Mouse (Mus musculus) forelimb bud, embryonic 11.5 days (tissue): ENCODE data around the gene Mospd3.

Source experiments
- DNase-seq: peaks from one replicate; pipeline ENCODE4 v3.0.0-alpha.2; 2012; ENCODE audit warnings: low read depth, low spot score

Mospd3 gene

DNA sequence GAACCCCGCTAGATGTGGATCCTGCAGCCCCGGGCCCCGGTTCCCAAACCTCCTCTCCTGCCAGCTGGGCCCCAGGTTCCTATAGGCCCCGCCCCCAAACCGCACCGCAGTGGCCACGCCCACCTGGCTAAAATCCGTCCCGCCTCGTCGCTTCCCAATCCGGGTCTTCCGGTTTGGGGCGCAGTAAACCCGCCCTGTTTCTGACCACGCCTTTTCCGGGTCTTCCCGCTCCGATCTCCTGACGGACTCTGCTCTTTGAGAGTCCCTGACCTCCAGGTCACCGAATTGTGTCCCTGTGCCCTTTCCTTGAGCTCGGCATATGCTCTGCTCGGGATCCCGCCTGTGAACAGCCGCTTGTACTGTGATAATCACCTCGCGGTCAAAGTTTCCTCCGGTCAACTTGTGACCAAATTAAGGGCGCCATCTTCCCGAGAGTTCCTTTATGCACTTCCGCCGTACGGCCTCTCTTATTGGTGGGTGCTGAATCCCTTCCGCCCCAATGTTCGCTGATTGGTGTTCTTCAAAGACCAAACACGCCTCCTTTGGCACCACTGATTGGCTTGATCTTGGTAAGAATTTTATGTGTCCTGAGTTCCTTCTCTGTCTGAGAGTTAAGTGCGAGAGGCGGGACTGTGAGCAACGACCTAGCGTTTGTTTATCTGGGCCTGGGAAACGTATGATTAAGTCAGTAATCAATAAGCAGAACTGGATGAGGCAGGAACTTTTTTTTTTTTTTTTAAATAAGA, at the start of gene Mospd3:
Gene Mospd3, minus strand, starts transcription at position 440 of the 746 bp plus-strand sequence.
- DNase-seq, result peak; percentile 98

DNA sequence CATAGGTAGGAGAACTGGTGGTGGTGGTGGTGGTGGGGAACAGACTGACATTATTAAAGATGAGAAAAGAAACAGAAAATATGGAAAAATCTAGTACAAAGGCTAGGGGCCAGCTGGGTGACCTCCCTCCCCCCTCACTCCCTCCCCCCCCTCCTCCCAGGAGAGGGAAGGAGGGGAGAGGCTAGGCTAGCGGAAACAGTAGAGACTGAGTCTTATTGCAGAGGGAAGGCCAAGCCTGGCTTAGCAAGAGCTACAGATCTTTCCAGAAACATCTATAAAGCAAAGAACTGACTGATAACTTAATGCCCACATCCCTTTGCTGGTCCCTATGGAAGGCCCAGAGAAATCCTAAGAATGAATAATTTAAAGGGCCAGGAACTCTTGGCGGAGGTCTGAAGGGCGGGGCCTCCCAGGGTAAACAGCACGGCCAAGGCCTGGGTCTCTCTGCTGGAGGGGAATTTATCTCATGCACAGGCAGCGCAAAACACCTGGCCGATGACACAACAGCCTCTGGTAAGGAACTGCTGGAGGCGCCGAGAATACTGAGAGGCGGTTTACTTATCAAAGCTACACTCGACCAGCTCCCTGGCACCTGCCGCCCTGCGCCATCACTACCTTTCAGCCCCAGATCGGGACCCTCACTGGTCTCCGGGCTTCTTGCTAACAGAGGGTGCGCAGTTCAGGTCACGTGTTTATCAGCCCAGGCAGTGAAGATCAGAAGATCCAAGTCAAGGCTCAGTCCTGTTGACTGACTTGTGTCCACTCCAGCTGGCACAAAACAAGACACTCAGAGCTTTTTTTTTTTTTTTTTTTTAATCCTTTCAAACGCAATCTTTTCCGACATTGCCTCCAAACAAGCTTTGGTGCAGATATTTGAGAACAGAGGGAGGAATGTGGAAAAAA, 49.1 kb upstream of the Mospd3 start:
- no peak for DNase-seq

DNA sequence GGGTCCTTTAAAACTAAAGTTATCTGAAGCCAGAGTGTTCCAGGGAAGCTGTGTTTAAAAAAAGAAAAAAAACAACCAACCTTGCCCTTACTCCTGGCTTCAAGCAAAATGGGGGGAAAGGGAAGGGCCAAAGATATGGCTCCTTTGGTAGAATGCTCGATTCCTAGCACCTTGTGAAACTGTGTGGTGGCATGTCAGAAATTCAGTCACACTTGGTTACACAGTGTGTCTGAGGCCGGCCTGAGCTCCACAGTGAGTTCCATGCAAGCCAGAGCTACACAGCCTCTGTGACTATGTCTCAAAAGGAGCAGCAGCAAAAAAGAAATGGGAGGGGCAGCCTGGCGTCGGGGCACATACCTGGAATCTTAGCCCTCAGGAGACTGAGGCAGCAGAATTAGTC, 48.4 kb upstream of the Mospd3 start:
- no peak for DNase-seq

DNA sequence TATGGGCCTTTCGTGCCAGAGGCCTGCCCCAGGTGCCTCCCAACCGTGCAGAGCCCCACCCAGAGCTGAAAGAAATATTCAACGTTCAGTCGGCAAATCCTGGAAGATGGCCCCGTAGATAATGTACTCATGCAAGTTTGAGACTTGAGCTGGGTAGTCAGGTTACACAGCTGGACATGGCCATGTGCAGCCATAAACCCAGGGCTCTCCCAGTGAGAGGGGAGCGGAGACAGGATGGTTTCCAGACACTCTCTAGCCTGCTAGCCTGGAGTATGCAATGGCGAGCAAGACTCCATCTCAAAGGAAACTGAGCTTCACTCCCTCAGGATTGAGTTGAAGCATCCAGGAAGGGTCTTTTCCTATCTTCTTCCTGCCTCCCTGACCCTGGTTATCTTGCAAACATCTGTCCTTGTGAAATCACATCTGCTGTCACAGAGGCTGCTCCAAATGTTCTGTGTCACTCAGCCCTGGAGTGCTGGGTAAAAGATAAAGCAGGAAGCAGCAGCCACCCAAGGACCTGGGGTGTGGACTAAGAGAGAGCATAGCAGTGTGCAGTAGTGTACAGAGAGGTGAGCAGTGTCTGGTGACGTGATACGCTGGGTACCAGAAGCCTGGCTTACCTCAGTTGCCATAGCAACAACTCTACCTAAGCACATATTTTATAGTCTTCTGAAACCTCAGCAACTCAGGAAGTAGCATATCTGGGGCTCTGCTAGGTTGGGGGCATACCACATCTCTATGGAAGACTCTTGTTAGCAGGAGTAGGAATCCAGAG, 47.2 kb upstream of the Mospd3 start:
- no peak for DNase-seq

- no peak for DNase-seq
These were observed 44.8 kb upstream of the Mospd3 start, which contains the start of gene Irs3 for GRCm38 (mm10) chr5:137645652-137646091. TSS of gene Irs3 (minus strand) at chr5:137645714.

DNA sequence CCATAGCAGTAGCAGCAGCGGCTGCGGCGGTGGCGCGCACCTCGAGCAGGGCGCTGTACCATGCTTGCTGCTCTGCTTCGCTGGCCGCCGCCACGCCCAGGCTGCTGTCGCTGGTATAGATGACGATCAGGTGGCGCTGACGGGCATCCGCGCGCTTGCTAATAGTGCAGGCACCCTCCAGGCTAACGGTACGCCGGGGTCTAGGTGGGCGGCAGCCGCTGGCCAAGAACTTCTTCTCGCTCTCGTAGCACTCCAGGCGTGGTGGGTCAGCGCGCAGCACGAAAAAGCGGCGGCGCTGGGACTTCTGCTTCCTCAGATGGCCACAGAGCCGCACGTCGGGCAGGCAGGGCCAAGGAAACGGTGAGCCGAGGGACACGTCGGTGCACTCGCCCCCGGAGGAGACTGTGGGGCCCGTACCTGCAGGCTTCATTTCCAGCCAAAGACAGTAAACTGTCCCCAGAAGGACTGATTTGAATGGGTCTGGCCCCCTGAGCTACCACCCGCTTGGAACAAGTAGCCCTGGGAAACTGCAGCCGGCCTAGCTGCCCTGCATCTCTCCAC, 44.3 kb upstream of the Mospd3 start:
- no peak for DNase-seq

DNA sequence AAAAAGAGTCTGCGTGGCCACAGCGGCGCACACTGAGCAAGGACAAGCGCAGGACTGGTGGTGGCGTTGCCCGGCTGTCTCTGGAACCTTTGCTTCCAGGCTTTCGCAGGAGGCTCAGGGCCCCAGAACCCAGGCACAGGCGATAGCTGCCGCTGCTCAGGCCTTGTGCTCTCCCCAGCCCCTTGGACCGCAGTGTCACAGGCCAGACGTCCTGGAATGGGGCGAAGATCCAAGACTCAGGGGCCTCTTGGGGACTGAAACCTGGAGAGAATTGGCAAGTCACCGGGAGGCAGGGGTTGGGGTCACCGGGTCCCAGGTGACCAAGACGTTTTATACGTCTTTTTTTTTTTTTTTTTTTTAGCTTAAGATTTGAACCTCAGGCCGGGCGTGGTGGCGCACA, 43.6 kb upstream of the Mospd3 start:
- no peak for DNase-seq

DNA sequence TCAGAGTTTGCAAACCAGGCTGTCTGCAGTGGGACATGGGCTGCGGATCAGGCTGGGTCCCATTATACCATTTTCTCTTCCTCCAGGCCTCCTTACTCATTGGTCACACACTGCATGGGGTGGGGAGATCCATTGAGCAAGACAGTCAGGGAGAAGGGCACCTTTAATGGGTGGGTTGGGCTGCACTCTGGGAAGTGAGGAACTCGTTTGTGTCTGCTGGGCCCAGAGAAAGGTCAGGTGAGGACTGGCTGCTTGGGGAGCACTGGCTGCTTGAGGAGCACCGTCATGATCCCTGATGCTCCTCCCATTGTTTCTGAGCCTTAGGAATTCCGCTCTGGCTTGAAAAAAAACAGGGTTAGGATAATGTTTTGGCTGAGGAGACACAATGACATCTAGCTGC, 42.0 kb upstream of the Mospd3 start:
- DNase-seq, result no peak

DNA sequence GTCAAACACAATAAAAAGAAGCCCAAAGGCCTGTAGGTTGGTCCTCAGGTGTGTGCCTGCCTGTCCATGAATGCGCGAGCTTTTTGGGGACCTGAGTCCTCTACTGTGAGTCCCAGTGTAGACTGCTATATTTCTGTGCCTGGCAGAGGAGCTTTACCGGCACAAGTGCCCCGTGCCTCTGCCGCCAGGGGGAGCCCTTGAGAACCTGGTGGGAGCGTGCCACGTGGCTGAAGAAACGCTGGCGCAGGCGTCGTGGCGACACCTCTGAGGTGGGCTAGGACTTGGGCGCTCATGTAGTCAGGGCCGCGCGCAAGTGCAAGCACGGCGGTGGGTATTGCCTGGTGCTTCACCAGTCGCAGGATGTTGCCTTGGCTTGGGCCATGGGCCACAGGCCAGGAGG, 40.2 kb upstream of the Mospd3 start, which contains the start of gene Sap25:
Gene Sap25, plus strand, starts transcription at position 281 of the 400 bp plus-strand sequence.
- DNase-seq, result no peak

DNA sequence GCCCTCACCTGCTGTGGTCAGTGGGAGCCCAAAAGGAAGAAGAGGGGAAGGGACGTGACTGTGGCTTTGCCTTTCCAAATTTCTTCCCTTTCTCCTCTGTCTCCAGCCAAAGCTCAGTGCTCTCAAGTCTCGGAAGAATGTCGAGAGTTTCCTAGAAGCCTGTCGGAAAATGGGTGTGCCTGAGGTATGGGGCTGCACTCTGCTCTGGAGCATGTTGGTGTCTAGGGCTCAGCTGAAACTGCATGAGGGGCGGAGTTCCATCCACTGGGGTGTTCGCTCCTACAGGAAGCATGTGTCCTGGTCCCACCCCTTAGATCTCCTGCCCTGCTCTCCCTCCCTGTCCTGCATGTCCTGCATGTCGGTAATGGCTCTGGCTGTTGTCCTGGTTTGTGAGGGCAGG, 38.6 kb upstream of the Mospd3 start:
- no peak for DNase-seq

DNA sequence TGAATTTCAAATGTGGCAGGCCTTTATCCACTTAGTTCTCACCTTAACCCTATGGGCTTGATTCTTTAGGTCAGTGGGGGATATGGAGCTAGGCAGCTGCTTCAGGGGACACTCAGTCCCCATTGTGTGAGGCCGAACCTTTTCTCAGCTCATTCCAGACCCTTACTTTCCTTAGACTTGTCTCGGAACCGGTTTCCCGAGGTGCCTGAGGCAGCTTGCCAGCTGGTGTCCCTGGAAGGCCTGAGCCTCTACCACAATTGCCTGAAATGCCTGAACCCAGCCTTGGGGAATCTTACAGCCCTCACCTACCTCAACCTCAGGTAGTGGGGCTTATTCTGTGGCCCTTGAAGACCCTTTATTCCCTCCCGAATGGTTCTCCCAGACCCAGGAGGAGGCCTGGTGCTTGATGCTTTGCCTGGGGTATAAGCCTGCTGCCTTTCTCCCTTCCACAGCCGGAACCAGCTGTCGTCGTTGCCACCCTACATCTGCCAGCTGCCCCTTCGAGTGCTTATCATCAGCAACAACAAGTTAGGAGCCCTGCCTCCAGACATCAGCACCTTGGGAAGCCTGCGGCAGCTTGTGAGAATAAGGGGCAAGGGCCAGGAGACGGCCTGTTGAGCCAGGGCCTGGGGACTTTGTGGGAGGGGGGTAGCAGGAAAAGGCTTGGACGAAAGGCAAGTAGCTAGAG, 32.7 kb upstream of the Mospd3 start:
- no peak for DNase-seq

- DNase-seq, result no peak
These were observed 30.7 kb upstream of the Mospd3 start for GRCm38 (mm10) chr5:137631591-137631990.

- no peak for DNase-seq
These were observed 30.3 kb upstream of the Mospd3 start for GRCm38 (mm10) chr5:137631171-137631570.

GRCm38 (mm10) chr5:137630602-137631001, 29.7 kb upstream of the Mospd3 start:
- DNase-seq, result no peak

- no peak for DNase-seq
These were observed 29.2 kb upstream of the Mospd3 start for GRCm38 (mm10) chr5:137629906-137630545.

DNA sequence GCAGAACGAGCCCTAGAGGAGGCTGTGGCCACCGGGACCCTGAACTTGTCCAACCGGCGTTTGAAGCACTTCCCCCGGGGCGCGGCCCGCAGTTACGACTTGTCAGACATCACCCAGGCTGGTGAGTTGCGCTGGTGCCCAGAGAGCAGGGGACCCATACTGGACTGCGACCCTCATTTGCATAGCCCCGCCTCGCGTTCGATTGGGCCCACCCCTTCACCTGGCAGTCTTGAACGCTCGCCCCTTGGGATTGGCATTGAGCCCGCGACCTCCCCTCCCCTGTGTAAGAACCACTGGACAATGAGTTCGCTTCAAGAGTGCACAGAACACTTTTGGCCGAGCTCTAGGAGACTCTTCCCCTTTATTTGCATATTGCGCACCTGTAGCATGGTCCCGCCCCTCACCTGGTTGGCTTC, 28.5 kb upstream of the Mospd3 start:
- peak; percentile 38 for DNase-seq

GRCm38 (mm10) chr5:137628498-137629305, 27.8 kb upstream of the Mospd3 start, which contains the start of the genes Fbxo24, Lrch4 and Gm20605:
TSS of gene Fbxo24 (minus strand) at chr5:137629002.
TSS of gene Lrch4 (plus strand) at chr5:137629121.
TSS of gene Gm20605 (plus strand) at chr5:137629175.
- peak; percentile 100 for DNase-seq

- no peak for DNase-seq
These were observed 27.1 kb upstream of the Mospd3 start for GRCm38 (mm10) chr5:137627991-137628390.

GRCm38 (mm10) chr5:137623937-137624530, 23.2 kb upstream of the Mospd3 start:
- DNase-seq, result no peak
